Mouse (Mus musculus) liver, embryonic 14.5 days (tissue): Measurements from ENCODE around the gene Nckipsd.

Source experiments
- CTCF ChIP-seq: IDR thresholded peaks from 2 replicates; pipeline ENCODE4 v1.5.1; 2016; ENCODE audit warnings: antibody characterized with exemption, low read depth, control low read depth
- EP300 ChIP-seq: IDR thresholded peaks from 2 replicates; pipeline ENCODE4 v1.6.1; 2016; ENCODE audit warnings: antibody characterized with exemption, low read depth

GRCm38 (mm10) chr9:108759805-108760204 lies 48.4 kb upstream of the Nckipsd start:
- TF ChIP-seq CTCF (peak; percentile 96), EP300 (no peak)
